Mouse (Mus musculus): Measurements from ENCODE around the gene Txnrd2. TPM values are rescaled to one million over a fixed set of nuclear protein-coding genes. Genes with fewer than 3 reads are reported as not detected.

Gene Txnrd2
- polyA plus RNA-seq, 1 experiment from 2014 or later = 26.1 TPM

GRCm38 (mm10) chr16:18419603-18420026 lies 6.6 kb upstream of the Txnrd2 start:
- WGBS = 81% methylated on average over 1 of the region's 1 CpGs
- Histone ChIP-seq H3K27me3 (no peaks in the 10 kb centered on the region), H3K27ac (no peak overlapping the region), H3K36me3 (peaks cover 63% of the 10 kb centered on the region), H3K4me2 (no peak overlapping the region), H3K4me3 (replicated peaks) (no peak overlapping the region), H3K9me3 (no peaks in the 10 kb centered on the region), H3K9ac (replicated peaks) (no peak overlapping the region), H3K4me1 (replicated peaks) (peaks cover 10% of the 10 kb centered on the region)
- no peak for ATAC-seq (ENCODE audit: insufficient number of reproducible peaks, insufficient read depth, low FRiP score, low TSS enrichment, low read depth)

GRCm38 (mm10) chr16:18420571-18420970 lies 5.6 kb upstream of the Txnrd2 start:
- Histone ChIP-seq H3K4me2 (no peak overlapping the region), H3K27me3 (no peaks in the 10 kb centered on the region), H3K4me1 (replicated peaks) (peaks cover 19% of the 10 kb centered on the region), H3K4me3 (replicated peaks) (no peak overlapping the region), H3K36me3 (peaks cover 58% of the 10 kb centered on the region), H3K9ac (replicated peaks) (no peak overlapping the region), H3K27ac (no peak overlapping the region), H3K9me3 (no peaks in the 10 kb centered on the region)
- WGBS = 78% methylated on average over 3 of the region's 3 CpGs
- no peak for ATAC-seq (ENCODE audit: insufficient number of reproducible peaks, insufficient read depth, low FRiP score, low TSS enrichment, low read depth)

- Histone ChIP-seq H3K9ac (replicated peaks) (no peak overlapping the region), H3K4me3 (replicated peaks) (no peak overlapping the region), H3K4me2 (no peak overlapping the region), H3K9me3 (no peaks in the 10 kb centered on the region), H3K27me3 (no peaks in the 10 kb centered on the region), H3K36me3 (peaks cover 37% of the 10 kb centered on the region), H3K4me1 (replicated peaks) (peaks cover 26% of the 10 kb centered on the region), H3K27ac (peak overlapping the region; percentile 76)
- no peak for ATAC-seq (ENCODE audit: insufficient number of reproducible peaks, insufficient read depth, low FRiP score, low TSS enrichment, low read depth)
- WGBS = 79% methylated on average over 7 of the region's 7 CpGs
Measured at GRCm38 (mm10) chr16:18423203-18423914, 2.8 kb upstream of the Txnrd2 start.

- peak overlapping the region; percentile 76 for H3K27ac ChIP-seq
- H3K36me3 ChIP-seq = peaks cover 32% of the 10 kb centered on the region
- peak overlapping the region; percentile 83 for H3K4me2 ChIP-seq
- no peak for ATAC-seq (ENCODE audit: insufficient number of reproducible peaks, insufficient read depth, low FRiP score, low TSS enrichment, low read depth)
- no peak overlapping the region for H3K4me3 ChIP-seq (replicated peaks)
- no peak overlapping the region for H3K9ac ChIP-seq (replicated peaks)
- no peaks in the 10 kb centered on the region for H3K27me3 ChIP-seq
- 90% methylated on average over 5 of the region's 5 CpGs for WGBS
- H3K4me1 ChIP-seq (replicated peaks) = peaks cover 26% of the 10 kb centered on the region
- H3K9me3 ChIP-seq = no peaks in the 10 kb centered on the region
Measured at GRCm38 (mm10) chr16:18423915-18424265, 2.3 kb upstream of the Txnrd2 start.

- peaks cover 26% of the 10 kb centered on the region for H3K4me1 ChIP-seq (replicated peaks)
- H3K27me3 ChIP-seq = no peaks in the 10 kb centered on the region
- H3K36me3 ChIP-seq = peaks cover 32% of the 10 kb centered on the region
- no peak for ATAC-seq (ENCODE audit: insufficient number of reproducible peaks, insufficient read depth, low FRiP score, low TSS enrichment, low read depth)
- peak overlapping the region; percentile 83 for H3K4me2 ChIP-seq
- H3K27ac ChIP-seq = peak overlapping the region; percentile 76
- H3K9me3 ChIP-seq = no peaks in the 10 kb centered on the region
- H3K4me3 ChIP-seq (replicated peaks) = 0 out of 2 replicates have a peak overlapping the region, but pooled peaks have one; percentile 4
- 46% methylated on average over 11 of the region's 11 CpGs for WGBS
- H3K9ac ChIP-seq (replicated peaks) = no peak overlapping the region
Measured at GRCm38 (mm10) chr16:18424364-18425045, 1.7 kb upstream of the Txnrd2 start.

GRCm38 (mm10) chr16:18425475-18426214 lies 539 bp upstream of the Txnrd2 start:
- Histone ChIP-seq H3K4me1 (replicated peaks) (peaks cover 26% of the 10 kb centered on the region), H3K36me3 (peaks cover 29% of the 10 kb centered on the region)

GRCm38 (mm10) chr16:18426802-18427280 lies 657 bp downstream of the Txnrd2 start, which contains the start of gene Comt:
TSS of gene Comt (minus strand) at chr16:18426852.
- peak within 1 kb of the TSS; percentile 86 for H3K9ac ChIP-seq (replicated peaks)
- WGBS = 51% methylated on average over 5 of the region's 5 CpGs

More at GRCm38 (mm10) chr16:18425475-18426214, 539 bp upstream of the Txnrd2 start:
- H3K27me3 ChIP-seq = no peaks in the 10 kb centered on the region
- peak overlapping the region; percentile 76 for H3K27ac ChIP-seq
- ATAC-seq (ENCODE audit: insufficient number of reproducible peaks, insufficient read depth, low FRiP score, low TSS enrichment, low read depth) = no peak
- H3K4me3 ChIP-seq (replicated peaks) = peak overlapping the region; percentile 89
- H3K4me2 ChIP-seq = peak overlapping the region; percentile 83
- H3K9ac ChIP-seq (replicated peaks) = peak overlapping the region; percentile 86
- WGBS = 19% methylated on average over 10 of the region's 10 CpGs
- no peaks in the 10 kb centered on the region for H3K9me3 ChIP-seq

GRCm38 (mm10) chr16:18428011-18428515 lies 1.9 kb downstream of the Txnrd2 start:
- Histone ChIP-seq H3K27me3 (no peaks in the 10 kb centered on the region), H3K4me3 (replicated peaks) (no peak overlapping the region), H3K9me3 (no peaks in the 10 kb centered on the region), H3K4me1 (replicated peaks) (peaks cover 26% of the 10 kb centered on the region), H3K4me2 (no peak overlapping the region), H3K36me3 (peaks cover 8% of the 10 kb centered on the region; the same call in 1 of the 2 replicates), H3K27ac (no peak overlapping the region), H3K9ac (replicated peaks) (no peak overlapping the region)
- 86% methylated on average over 5 of the region's 5 CpGs for WGBS
- ATAC-seq (ENCODE audit: insufficient number of reproducible peaks, insufficient read depth, low FRiP score, low TSS enrichment, low read depth) = no peak

More at GRCm38 (mm10) chr16:18426802-18427280, 657 bp downstream of the Txnrd2 start, which contains the start of gene Comt:
- Histone ChIP-seq H3K36me3 (peaks cover 20% of the 10 kb centered on the region; the same call in 1 of the 2 replicates), H3K4me3 (replicated peaks) (peak within 1 kb of the TSS; percentile 89), H3K27ac (peak within 1 kb of the TSS; percentile 76), H3K27me3 (no peaks in the 10 kb centered on the region), H3K9me3 (no peaks in the 10 kb centered on the region), H3K4me1 (replicated peaks) (peaks cover 26% of the 10 kb centered on the region), H3K4me2 (peak within 1 kb of the TSS; percentile 83)
- ATAC-seq (ENCODE audit: insufficient number of reproducible peaks, insufficient read depth, low FRiP score, low TSS enrichment, low read depth) = no peak

GRCm38 (mm10) chr16:18428516-18429042 lies 2.4 kb downstream of the Txnrd2 start:
- 89% methylated on average over 7 of the region's 7 CpGs for WGBS
- no peak overlapping the region for H3K4me3 ChIP-seq (replicated peaks)
- no peak for ATAC-seq (ENCODE audit: insufficient number of reproducible peaks, insufficient read depth, low FRiP score, low TSS enrichment, low read depth)
- no peak overlapping the region for H3K9ac ChIP-seq (replicated peaks)
- H3K36me3 ChIP-seq = peaks cover 3% of the 10 kb centered on the region; the same call in 1 of the 2 replicates
- no peak overlapping the region for H3K27ac ChIP-seq
- H3K4me1 ChIP-seq (replicated peaks) = peaks cover 26% of the 10 kb centered on the region
- H3K4me2 ChIP-seq = no peak overlapping the region
- H3K27me3 ChIP-seq = no peaks in the 10 kb centered on the region
- no peaks in the 10 kb centered on the region for H3K9me3 ChIP-seq

GRCm38 (mm10) chr16:18429641-18430040 lies 3.5 kb downstream of the Txnrd2 start:
- no peak overlapping the region for H3K27ac ChIP-seq
- H3K4me1 ChIP-seq (replicated peaks) = peaks cover 16% of the 10 kb centered on the region
- WGBS = 90% methylated on average over 8 of the region's 8 CpGs
- no peak overlapping the region for H3K4me3 ChIP-seq (replicated peaks)
- H3K4me2 ChIP-seq = no peak overlapping the region
- H3K27me3 ChIP-seq = no peaks in the 10 kb centered on the region
- H3K36me3 ChIP-seq = peaks cover 1% of the 10 kb centered on the region; the same call in 1 of the 2 replicates
- 0 out of 2 replicates have a peak, but pooled peaks cover under 1% of the 10 kb centered on the region for H3K9me3 ChIP-seq
- ATAC-seq (ENCODE audit: insufficient number of reproducible peaks, insufficient read depth, low FRiP score, low TSS enrichment, low read depth) = no peak
- no peak overlapping the region for H3K9ac ChIP-seq (replicated peaks)

Measured in limb, embryonic 12.5 days (tissue).